Mouse (Mus musculus): ENCODE measurements around the gene Phospho1.

DNA sequence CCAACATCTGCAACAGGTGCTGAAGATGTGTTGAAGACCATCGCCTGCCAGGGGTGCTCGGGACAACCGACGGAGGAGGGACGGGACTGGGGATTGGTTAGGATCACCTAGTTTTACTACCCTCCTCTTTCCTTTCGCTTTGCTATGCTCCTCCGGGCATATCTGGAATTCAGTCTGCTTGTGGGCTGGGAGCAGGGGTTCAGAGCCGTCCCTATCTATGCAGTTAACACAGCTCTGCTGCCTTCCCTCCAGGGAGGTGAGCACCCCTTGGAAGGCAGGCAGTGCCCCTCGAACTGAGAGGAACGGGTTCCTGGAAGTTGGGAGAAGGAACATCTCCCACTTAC lies 6.9 kb downstream of the Phospho1 start:
- TF ChIP-seq CTCF (IDR thresholded peaks at IDR 0.05; ENCODE audit: low read depth, low read length) (no peak), TAL1 (conservative IDR thresholded peaks at IDR 0.05; ENCODE audit: low read depth, low read length) (no peak), POLR2AphosphoS5 (IDR thresholded peaks at IDR 0.05; ENCODE audit: insufficient replicate concordance, low read depth, low read length) (no peak)

Data from G1E (cell line).